Mouse (Mus musculus): Measurements from ENCODE around the gene Lrp1.
A peak's percentile ranks its signal among the peaks of the same experiment; 100 is the strongest.

Lrp1 gene

DNA sequence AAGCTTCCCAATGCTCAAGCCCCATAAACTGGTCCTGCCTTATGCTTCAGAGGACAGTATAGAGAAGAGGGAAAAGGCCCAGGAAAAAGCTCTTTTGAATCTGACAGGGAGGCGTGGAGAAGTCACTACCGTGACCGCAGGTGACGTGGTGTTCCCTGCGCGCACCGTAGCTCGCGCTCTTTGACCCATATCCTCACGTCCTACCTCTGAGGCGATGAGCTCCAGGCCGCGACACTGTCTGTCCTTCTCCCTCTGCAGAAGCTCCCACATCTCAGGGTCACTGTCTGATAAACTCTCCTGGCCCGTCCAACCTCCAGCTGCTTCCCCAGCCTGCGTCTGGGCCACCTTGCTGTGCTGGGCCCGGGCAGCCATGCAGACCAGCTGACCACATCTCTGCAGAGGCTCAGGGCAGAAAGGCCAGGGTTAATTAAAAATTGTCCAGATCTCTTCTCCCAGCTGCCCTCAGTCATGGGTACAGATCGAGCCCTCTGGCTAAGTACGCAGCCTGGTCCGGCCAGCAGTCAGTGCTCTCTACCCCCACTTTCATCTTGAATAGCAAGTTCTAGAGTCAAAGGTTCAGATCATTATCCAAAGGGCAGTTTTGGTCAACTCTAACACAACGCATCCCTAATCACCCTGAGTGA, 100.1 kb downstream of the Lrp1 start:
- DNase-seq (ENCODE audit: low spot score): no peak

DNA sequence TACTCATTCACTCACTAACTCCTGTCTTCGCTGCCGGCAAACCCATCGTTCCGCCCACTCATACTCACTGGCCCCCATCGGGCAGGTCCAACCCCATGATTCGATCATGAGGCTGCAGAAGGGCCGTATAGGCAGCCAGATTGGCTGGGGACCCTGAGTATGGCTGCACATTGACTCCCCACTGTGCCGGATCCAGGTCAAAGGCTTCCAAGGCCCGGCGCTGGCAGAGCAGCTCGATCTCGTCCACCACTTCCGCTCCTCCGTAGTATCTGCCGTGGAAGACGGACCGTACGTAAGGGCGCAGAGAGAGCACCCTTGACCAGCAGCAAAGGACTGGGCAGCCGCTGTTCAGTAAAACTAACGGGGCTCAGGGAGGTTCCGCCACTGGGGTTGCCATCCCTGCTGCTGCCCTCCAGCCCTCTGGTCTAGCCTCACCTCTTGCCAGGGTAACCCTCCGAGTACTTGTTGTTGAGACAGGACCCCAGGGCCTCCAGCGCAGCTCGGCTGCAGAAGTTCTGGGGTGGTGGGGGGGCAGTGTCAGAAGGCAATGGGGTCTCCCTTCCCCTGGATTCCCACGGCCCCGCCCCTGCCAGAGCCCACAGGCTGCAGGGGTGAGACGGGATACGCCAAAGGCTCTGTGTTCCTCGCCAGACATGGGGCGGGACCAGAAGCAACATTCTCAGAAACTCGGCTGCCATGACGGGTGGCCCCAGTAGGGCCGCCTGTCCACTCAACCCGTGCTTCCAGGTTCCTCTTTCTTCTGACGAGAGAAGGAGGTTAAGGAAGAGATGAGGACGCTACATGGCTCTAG, 100.8 kb downstream of the Lrp1 start:
- DNase-seq (ENCODE audit: low spot score): no peak

- no peak for DNase-seq (ENCODE audit: low spot score)
These were observed 101.8 kb downstream of the Lrp1 start for GRCm38 (mm10) chr10:127519041-127519701.

DNA sequence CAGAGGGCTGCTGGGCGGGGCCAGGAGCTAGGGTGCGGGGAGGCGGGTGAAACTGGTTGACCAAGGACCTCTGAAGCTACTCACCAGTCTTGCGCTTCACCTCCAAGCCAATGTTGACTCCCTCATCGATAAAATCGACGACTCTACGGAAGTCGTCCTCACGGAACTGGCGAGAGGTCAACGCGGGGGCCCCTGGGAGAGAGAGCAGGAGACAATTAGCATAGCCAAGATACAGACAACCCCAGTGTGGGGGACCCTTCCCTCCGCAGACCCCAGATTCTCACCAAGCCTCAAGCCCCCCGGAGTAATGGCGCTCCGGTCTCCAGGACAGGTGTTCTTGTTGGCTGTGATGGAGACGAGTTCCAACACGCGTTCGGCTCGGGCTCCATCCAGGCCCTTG, 103.0 kb downstream of the Lrp1 start:
- DNase-seq (ENCODE audit: low spot score): no peak

- no peak for DNase-seq (ENCODE audit: low spot score)
These were observed 104.2 kb downstream of the Lrp1 start for GRCm38 (mm10) chr10:127516576-127517260.

DNA sequence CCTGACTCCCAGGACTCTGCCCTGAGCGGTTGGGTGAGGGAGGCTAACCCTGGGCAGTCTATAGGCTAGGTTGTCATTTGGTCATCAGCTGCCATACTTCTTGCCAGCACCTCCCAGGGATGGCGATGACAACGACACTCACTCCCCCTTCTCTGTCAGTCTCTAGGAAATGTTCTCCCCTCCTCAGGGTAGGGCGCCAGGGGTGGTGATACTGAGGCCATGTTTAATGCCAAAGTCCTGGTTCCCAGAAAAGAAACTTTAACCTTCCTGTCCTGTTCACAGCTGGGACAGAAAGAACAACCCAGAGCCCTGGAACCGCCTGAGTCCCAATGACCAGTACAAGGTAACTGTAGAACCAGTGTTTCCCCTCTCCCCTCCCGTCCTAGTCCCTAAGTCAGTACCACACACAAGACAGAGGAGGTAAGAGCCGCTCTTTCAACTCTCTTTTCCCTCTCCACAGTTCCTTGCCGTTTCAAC, 104.9 kb downstream of the Lrp1 start:
- no peak for DNase-seq (ENCODE audit: low spot score)

- no peak for DNase-seq (ENCODE audit: low spot score)
These were observed 105.5 kb downstream of the Lrp1 start for GRCm38 (mm10) chr10:127515271-127515982.

GRCm38 (mm10) chr10:127514764-127515163, 106.2 kb downstream of the Lrp1 start, which contains the start of gene Ndufa4l2:
Ndufa4l2 (plus strand) TSS chr10:127514967.
- peak; percentile 56 for DNase-seq (ENCODE audit: low spot score)

GRCm38 (mm10) chr10:127514111-127514698, 106.7 kb downstream of the Lrp1 start:
- no peak for DNase-seq (ENCODE audit: low spot score)

- no peak for DNase-seq (ENCODE audit: low spot score)
These were observed 107.4 kb downstream of the Lrp1 start for GRCm38 (mm10) chr10:127513501-127514091.

- peak; percentile 94 for DNase-seq (ENCODE audit: low spot score)
These were observed 108.1 kb downstream of the Lrp1 start for GRCm38 (mm10) chr10:127512813-127513212.

- no peak for DNase-seq (ENCODE audit: low spot score)
These were observed 108.7 kb downstream of the Lrp1 start for GRCm38 (mm10) chr10:127512307-127512666.

DNA sequence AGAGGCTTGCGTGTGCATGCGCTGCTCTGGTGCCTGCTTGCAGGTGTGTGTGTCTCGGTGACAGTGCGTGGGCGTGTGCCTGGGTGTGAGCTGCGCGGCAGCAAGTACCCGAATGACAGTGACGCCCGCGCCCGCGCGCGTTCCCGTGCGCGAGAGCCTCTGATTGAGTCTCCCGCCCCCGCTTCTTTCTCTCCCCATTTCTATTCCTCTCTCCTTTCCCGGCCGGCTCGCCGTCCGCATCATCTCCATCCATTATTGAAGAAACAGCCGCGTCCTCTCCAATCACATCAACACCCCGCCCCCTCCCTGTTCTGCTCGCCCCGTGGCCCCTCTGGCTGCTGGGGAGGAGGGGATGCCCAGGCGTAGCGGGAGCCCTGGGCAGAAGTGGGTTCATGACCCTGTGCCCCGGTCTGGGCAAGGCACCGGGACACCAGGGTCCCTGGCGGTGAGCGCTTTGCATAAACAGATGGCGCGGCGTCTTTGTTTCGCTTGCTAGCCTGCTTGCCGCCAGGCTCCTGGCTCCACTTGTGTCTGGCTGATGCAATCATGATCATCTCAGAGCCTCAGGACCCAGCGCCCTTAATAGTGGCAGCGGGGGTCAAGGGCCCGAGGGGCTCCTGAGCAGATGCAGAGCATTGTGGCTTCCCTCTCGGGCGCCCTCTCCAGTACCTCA, 109.2 kb downstream of the Lrp1 start:
- peak; percentile 38 for DNase-seq (ENCODE audit: low spot score)

GRCm38 (mm10) chr10:127510895-127511617, 109.9 kb downstream of the Lrp1 start:
- DNase-seq (ENCODE audit: low spot score): no peak

- no peak for DNase-seq (ENCODE audit: low spot score)
These were observed 110.9 kb downstream of the Lrp1 start for GRCm38 (mm10) chr10:127509837-127510701.

GRCm38 (mm10) chr10:127509051-127509836, 111.7 kb downstream of the Lrp1 start:
- peak; percentile 85 for DNase-seq (ENCODE audit: low spot score)

DNA sequence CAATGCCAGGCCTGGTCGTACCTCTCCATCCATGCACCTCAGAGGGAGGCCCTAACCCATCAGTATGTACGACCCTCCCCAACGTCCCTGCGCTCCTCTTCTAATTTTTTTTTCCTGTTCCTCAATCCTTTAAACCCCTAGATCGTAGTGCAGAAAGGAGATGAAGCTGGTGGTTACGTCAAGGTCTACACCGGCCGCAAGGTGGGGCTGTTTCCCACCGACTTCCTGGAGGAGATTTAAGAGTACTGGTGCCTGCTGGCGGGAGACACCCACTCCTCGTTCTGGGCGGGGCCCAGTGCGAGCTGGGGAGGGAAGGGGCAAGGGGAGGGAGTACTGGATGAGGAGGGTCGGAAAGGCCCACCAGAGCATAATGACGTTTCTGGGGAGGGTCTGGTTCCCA, 112.7 kb downstream of the Lrp1 start:
- peak; percentile 79 for DNase-seq (ENCODE audit: low spot score)
